Mouse (Mus musculus): ENCODE results near the gene Gm49387. TPM values are rescaled to one million over a fixed set of nuclear protein-coding genes. Genes with fewer than 3 reads are reported as not detected.

Gene Gm49387
- polyA plus RNA-seq, 1 experiment from 2014 or later, result not detected

DNA sequence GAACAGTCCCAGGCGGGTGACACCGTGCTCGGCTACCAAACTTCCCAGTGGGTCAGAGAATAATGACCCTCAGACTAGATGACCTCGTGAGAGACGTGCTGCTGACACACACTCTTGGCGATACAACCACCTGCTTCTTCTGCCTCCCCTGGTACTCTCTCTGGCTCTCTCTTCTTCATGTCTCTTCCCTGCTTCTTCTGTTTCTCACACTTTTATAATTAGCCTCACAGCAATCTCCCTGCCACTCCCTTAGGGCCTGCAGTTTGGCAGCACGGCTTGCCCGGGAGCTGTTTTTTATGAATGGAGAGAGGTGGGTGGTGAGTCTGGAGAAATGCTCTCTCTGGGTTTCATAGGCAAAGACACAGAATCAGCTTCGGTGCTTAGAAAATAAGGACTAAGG is 64.8 kb downstream of the Gm49387 start:
- Histone ChIP-seq H3K27me3 (ENCODE audit: control insufficient read depth, insufficient read depth, low read length) (no peaks in the 10 kb centered on the region), H3K9me3 (ENCODE audit: control insufficient read depth, low read length) (no peaks in the 10 kb centered on the region), H3K27ac (ENCODE audit: low read depth, low read length) (no peak overlapping the region), H3K4me1 (ENCODE audit: control insufficient read depth, insufficient read depth, low read length) (no peaks in the 10 kb centered on the region), H3K9ac (ENCODE audit: low read length) (no peak overlapping the region), H3K4me2 (no peak overlapping the region), H3K4me3 (ENCODE audit: low read depth, low read length) (no peak overlapping the region), H3K36me3 (ENCODE audit: control insufficient read depth, insufficient read depth, low read length) (no peaks in the 10 kb centered on the region)
- DNase-seq (ENCODE audit: low spot score, missing footprints) (no peak), ATAC-seq (ENCODE audit: low FRiP score) (no peak)
- 91% methylated on average over 9 of the region's 9 CpGs for WGBS

DNA sequence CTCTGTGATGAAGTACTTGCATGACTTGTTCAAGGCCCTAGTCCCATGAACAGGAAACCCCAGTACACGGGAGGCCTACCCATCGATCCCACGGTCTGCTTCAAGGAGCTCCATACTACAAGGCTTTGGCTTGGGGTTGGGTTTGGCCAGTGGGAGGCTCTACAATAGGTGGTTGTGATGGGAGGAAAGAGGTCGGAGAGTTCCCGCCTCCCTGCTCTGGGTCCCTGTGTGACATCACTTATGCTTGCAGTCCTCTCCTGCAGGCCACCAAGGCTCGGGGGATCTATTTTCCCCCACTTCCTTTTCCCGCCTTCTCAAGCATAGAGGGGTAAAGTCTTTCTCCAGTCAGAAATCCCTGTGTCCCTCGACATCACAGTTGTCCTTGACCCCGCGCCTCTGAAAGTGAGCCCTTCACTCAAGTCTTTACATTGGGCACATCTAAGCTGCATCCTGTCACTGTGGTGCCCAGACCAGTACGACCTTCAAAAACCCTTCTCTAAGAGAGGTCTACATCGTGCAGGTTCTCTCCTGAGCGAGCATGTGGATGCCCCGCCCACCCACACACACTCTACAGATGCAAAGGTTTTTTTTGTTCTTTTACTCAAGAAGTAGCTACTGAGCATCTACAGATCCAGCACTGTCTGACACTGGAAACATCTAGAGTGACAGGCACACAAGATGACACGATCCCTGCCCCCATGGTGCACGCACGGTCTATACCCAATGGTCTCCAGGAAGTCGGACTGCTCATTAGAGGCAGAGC is 65.6 kb downstream of the Gm49387 start:
- Histone ChIP-seq H3K27me3 (ENCODE audit: control insufficient read depth, insufficient read depth, low read length) (no peaks in the 10 kb centered on the region), H3K4me1 (ENCODE audit: control insufficient read depth, insufficient read depth, low read length) (no peaks in the 10 kb centered on the region), H3K4me3 (ENCODE audit: low read depth, low read length) (no peak overlapping the region), H3K27ac (ENCODE audit: low read depth, low read length) (no peak overlapping the region), H3K9me3 (ENCODE audit: control insufficient read depth, low read length) (no peaks in the 10 kb centered on the region), H3K36me3 (ENCODE audit: control insufficient read depth, insufficient read depth, low read length) (no peaks in the 10 kb centered on the region), H3K4me2 (no peak overlapping the region), H3K9ac (ENCODE audit: low read length) (no peak overlapping the region)
- WGBS, result 90% methylated on average over 18 of the region's 18 CpGs
- DNase-seq (ENCODE audit: low spot score, missing footprints), result no peak
- no peak for ATAC-seq (ENCODE audit: low FRiP score)

DNA sequence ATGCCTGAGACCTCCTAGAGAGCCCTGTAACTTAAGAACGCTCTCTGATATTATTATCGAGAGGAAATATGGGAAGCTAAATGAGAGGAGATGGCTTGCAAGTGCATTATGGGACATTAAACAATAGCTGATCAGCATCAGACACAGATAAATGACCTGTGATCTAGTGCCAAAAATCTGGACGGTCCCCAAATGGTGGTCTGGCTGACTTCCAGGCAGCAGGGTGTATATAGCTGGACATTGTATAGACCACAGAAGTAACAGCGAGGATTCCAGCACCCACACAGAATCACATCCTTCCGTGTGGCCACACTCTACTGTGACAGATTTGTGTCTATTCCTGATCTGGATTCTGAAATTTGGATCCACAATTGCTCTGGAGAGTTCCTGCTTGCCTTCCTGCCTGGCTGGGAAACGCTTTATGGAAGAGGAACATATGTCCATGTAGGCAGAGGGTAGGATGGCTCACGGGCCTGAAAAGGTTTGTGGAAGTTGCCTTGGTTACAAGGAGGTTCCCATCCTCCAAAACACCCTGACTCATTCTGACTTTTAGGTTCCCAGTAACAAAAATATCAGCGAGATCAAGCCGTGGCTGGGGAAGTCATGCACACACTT is 68.0 kb downstream of the Gm49387 start:
- Histone ChIP-seq H3K27ac (ENCODE audit: low read depth, low read length) (no peak overlapping the region), H3K4me2 (no peak overlapping the region), H3K9ac (ENCODE audit: low read length) (no peak overlapping the region), H3K4me1 (ENCODE audit: control insufficient read depth, insufficient read depth, low read length) (no peaks in the 10 kb centered on the region), H3K27me3 (ENCODE audit: control insufficient read depth, insufficient read depth, low read length) (no peaks in the 10 kb centered on the region), H3K36me3 (ENCODE audit: control insufficient read depth, insufficient read depth, low read length) (no peaks in the 10 kb centered on the region), H3K4me3 (ENCODE audit: low read depth, low read length) (no peak overlapping the region), H3K9me3 (ENCODE audit: control insufficient read depth, low read length) (no peaks in the 10 kb centered on the region)
- no peak for DNase-seq (ENCODE audit: low spot score, missing footprints)
- no peak for ATAC-seq (ENCODE audit: low FRiP score)
- WGBS, result 92% methylated on average over 9 of the region's 9 CpGs

DNA sequence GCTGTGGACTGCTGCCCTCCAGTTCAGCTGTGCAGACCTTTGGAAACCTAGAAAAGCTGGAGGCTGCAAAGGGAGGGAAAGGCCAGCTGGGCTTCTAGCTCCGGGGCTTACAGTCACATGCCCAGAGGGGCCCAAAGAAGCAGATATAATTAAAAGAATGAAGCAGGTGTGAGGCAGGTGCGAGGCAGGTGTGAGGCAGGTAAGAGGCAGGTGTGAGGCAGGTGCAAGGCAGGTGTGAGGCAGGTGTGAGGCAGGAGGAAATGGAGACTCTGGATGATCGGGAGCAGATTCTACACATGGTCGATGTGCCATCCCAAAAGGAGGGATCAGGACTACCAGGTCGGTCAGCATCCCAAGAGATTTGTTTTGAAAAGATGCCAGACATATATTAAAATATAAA is 69.3 kb downstream of the Gm49387 start:
- H3K27ac ChIP-seq (ENCODE audit: low read depth, low read length), result no peak overlapping the region
- H3K4me1 ChIP-seq (ENCODE audit: control insufficient read depth, insufficient read depth, low read length), result no peaks in the 10 kb centered on the region
- ATAC-seq (ENCODE audit: low FRiP score) (no peak), DNase-seq (ENCODE audit: low spot score, missing footprints) (no peak)
- WGBS, result 87% methylated on average over 5 of the region's 5 CpGs
- no peaks in the 10 kb centered on the region for H3K9me3 ChIP-seq (ENCODE audit: control insufficient read depth, low read length)
- no peak overlapping the region for H3K9ac ChIP-seq (ENCODE audit: low read length)
- no peaks in the 10 kb centered on the region for H3K27me3 ChIP-seq (ENCODE audit: control insufficient read depth, insufficient read depth, low read length)
- H3K4me3 ChIP-seq (ENCODE audit: low read depth, low read length), result no peak overlapping the region
- H3K36me3 ChIP-seq (ENCODE audit: control insufficient read depth, insufficient read depth, low read length), result no peaks in the 10 kb centered on the region
- H3K4me2 ChIP-seq, result no peak overlapping the region

DNA sequence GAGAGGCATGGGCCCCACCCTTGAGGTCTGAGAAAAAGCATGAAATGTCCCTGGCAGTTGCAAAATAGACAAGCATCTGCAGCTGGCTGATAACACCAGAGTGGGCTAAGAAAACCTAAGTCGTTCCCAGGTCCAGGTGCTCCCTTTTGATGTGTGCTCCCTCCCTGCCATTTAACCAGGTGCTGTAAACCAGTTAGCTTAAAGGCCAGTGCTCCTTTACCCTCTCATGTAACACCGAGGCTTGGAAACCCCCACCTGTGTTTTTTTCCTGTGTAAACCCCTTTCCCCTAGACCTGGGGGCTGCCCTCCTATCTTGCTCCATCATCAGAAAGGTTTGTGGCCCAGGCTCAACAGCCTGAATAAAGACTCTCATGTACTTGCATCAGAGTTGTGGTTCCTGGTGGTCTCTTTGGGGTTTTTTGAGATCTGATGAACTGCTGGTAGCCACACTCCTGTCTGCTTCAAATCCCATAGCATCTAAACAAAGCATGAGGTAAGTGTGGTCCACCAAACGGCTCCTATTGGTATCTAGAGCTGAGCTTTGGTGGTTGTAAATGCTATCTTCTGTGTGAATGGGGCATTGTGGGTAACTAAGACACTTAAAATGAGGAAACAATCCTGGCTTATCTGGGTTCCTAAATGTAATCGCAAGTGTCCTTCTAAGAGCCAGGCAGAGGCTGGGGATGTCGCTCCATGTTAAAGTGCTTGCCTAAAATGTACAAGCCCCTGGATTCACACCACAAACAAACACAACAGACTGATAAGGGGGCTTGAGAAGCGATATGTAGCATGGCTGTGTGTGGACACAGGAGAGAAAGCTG is 70.3 kb downstream of the Gm49387 start:
- H3K27me3 ChIP-seq (ENCODE audit: control insufficient read depth, insufficient read depth, low read length), result no peaks in the 10 kb centered on the region
- H3K4me2 ChIP-seq, result no peak overlapping the region
- no peaks in the 10 kb centered on the region for H3K36me3 ChIP-seq (ENCODE audit: control insufficient read depth, insufficient read depth, low read length)
- no peaks in the 10 kb centered on the region for H3K4me1 ChIP-seq (ENCODE audit: control insufficient read depth, insufficient read depth, low read length)
- DNase-seq (ENCODE audit: low spot score, missing footprints) (no peak), ATAC-seq (ENCODE audit: low FRiP score) (no peak)
- H3K9me3 ChIP-seq (ENCODE audit: control insufficient read depth, low read length), result no peaks in the 10 kb centered on the region
- H3K4me3 ChIP-seq (ENCODE audit: low read depth, low read length), result no peak overlapping the region
- H3K27ac ChIP-seq (ENCODE audit: low read depth, low read length), result no peak overlapping the region
- no peak overlapping the region for H3K9ac ChIP-seq (ENCODE audit: low read length)
- WGBS, result 84% methylated on average over 6 of the region's 6 CpGs

DNA sequence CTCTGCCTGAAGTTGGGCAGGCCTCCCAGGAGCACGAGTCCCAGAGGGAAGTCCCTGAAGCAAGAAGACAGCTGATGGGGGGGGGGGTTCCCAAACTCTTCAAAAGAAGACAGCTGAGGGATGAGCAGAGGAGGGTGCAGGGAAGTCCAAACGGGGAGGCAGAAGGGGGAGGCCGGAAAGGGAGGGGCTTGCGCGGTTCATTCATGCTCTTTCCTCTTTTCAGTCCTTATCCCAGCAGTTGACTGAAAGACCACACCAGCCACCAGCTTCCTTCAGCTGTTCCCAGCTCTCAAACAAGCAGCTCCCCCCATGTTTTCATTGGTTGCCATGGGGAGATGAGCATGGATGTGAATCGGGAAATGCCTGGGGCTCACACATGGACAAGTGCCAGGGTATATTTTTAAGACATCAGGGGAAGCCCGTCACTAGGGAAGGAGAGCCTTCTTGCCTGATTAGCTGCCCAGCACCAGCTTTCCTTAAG is 71.5 kb downstream of the Gm49387 start:
- no peak for ATAC-seq (ENCODE audit: low FRiP score)
- H3K4me2 ChIP-seq, result no peak overlapping the region
- no peaks in the 10 kb centered on the region for H3K9me3 ChIP-seq (ENCODE audit: control insufficient read depth, low read length)
- H3K9ac ChIP-seq (ENCODE audit: low read length), result no peak overlapping the region
- no peak overlapping the region for H3K27ac ChIP-seq (ENCODE audit: low read depth, low read length)
- 68% methylated on average over 7 of the region's 7 CpGs for WGBS
- no peaks in the 10 kb centered on the region for H3K36me3 ChIP-seq (ENCODE audit: control insufficient read depth, insufficient read depth, low read length)
- DNase-seq (ENCODE audit: low spot score, missing footprints), result no peak
- peaks cover 5% of the 10 kb centered on the region; the same call in 1 of the 2 replicates for H3K4me1 ChIP-seq (ENCODE audit: control insufficient read depth, insufficient read depth, low read length)
- H3K4me3 ChIP-seq (ENCODE audit: low read depth, low read length), result no peak overlapping the region
- no peaks in the 10 kb centered on the region for H3K27me3 ChIP-seq (ENCODE audit: control insufficient read depth, insufficient read depth, low read length)

DNA sequence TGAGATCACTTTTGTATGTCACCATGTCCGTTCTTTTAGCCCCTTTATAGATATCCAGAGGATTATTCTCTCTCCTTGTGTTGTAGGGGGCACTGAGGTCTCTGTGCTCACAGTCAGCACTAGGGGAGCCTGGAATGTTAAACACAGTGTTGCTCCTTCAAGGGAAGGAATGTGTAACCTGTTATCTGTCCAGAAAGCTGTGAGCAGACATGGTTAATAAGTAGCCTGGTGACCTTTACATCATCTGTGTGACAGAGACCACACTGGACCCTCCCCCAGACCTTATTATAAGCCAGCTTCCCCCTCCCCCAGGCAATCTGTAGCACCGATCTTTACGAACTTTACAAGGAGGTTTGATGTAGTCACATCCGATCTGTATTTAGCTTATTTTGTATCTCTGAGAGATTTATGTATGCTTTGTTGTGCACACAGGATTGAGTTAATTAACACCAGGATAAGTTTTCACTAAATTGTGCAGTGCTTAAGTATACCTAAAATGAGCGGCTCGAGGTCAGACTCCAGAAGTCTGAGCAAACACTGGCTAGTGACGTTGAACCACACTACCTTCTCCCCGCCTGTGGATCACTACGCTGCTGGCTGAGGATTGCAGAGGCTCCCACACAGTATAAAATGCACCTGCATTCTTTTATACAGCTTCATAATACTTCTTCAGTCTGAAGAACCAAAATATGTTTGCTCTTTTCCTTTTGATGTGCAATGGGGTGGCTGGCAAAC is 75.0 kb downstream of the Gm49387 start:
- H3K36me3 ChIP-seq (ENCODE audit: control insufficient read depth, insufficient read depth, low read length), result no peaks in the 10 kb centered on the region
- ATAC-seq (ENCODE audit: low FRiP score), result no peak
- peaks cover 5% of the 10 kb centered on the region; the same call in 1 of the 2 replicates for H3K4me1 ChIP-seq (ENCODE audit: control insufficient read depth, insufficient read depth, low read length)
- H3K27me3 ChIP-seq (ENCODE audit: control insufficient read depth, insufficient read depth, low read length), result no peaks in the 10 kb centered on the region
- no peak overlapping the region for H3K4me2 ChIP-seq
- no peaks in the 10 kb centered on the region for H3K9me3 ChIP-seq (ENCODE audit: control insufficient read depth, low read length)
- no peak overlapping the region for H3K4me3 ChIP-seq (ENCODE audit: low read depth, low read length)
- no peak overlapping the region for H3K27ac ChIP-seq (ENCODE audit: low read depth, low read length)
- H3K9ac ChIP-seq (ENCODE audit: low read length), result no peak overlapping the region
- WGBS, result 79% methylated on average over 9 of the region's 9 CpGs
- DNase-seq (ENCODE audit: low spot score, missing footprints), result no peak

DNA sequence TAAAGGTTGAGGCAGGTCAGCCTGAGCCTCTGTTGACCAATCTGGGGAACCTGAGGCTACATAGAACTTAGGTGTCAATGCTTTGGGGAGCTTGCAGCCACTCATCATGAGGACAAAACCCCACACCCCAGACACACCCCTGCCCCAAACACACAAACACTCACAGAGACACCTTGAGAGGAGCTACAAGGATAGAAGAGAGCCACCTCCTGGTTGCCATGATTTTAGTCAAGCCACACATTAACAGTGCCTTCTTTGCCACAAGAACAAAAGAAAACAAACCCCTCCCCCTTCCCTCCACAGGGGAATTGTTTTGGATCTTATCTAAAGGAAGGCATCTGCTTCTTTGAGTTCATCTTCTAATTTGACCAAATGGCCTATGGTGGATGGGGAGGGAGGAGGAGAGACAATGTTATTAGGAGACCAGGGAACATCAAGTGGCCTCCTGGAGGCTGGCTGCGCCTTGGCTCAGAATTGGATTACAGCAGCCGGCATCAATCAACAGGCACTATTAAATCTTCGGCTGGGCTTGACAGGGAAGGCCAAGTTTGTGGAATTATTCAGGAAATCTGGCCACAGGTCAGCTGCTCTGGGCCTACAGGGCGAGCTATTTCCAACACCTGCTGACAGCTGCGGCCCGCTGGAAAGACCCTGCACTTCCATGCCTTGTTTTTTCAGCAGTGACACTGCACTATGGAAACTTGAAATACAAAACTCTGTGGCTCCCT is 76.1 kb downstream of the Gm49387 start:
- Histone ChIP-seq H3K4me2 (no peak overlapping the region), H3K4me3 (ENCODE audit: low read depth, low read length) (no peak overlapping the region), H3K27ac (ENCODE audit: low read depth, low read length) (no peak overlapping the region), H3K4me1 (ENCODE audit: control insufficient read depth, insufficient read depth, low read length) (peaks cover 5% of the 10 kb centered on the region; the same call in 1 of the 2 replicates), H3K9me3 (ENCODE audit: control insufficient read depth, low read length) (no peaks in the 10 kb centered on the region), H3K36me3 (ENCODE audit: control insufficient read depth, insufficient read depth, low read length) (no peaks in the 10 kb centered on the region), H3K9ac (ENCODE audit: low read length) (no peak overlapping the region), H3K27me3 (ENCODE audit: control insufficient read depth, insufficient read depth, low read length) (no peaks in the 10 kb centered on the region)
- 34% methylated on average over 6 of the region's 6 CpGs for WGBS
- ATAC-seq (ENCODE audit: low FRiP score) (no peak), DNase-seq (ENCODE audit: low spot score, missing footprints) (no peak)
